Mouse (Mus musculus) neural tube, embryonic 10.5 days (tissue): ENCODE results near the gene Olfr975.
"Not testable (repeated sequence)": the region's sequence is repeated elsewhere in the genome, so short reads cannot be mapped to it uniquely, and the experiment has no call there.

ENCODE experiments used
- DNase-seq: peaks from one replicate; pipeline ENCODE4 v3.0.0-alpha.2; 2017; ENCODE audit warnings: low spot score; ENCODE audit errors: extremely low spot score

Olfr975 gene

DNA sequence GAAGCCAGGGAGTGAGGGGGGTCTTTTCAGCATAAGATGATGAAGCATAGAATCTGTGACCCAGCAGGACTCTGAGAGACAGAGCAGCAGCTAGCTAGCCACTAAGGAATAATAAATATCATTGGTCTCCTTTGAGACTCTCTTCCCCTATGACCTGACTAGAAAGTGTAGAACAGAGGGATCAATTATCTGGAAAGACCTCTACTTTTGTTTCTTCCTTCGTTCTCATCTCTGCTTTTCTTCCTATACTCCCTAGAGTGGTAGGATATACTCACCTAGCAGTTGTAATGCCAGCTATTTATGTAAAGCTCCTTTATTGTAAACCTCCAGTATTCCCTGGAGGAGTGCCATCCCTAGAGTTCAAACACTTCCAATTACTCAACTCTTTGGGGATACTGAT, at the start of gene Olfr975:
Gene Olfr975 (minus strand): TSS at position 101 of the 400 bp plus-strand sequence.
- no peak for DNase-seq

GRCm38 (mm10) chr9:39991813-39992212, 40.0 kb upstream of the Olfr975 start, which contains the start of gene Olfr978:
Gene Olfr978, plus strand, starts transcription at chr9:39992113.
- DNase-seq = no peak

- DNase-seq = not testable (repeated sequence)
Observed at GRCm38 (mm10) chr9:39976581-39977145, 24.8 kb upstream of the Olfr975 start.

- not testable (repeated sequence) for DNase-seq
Observed at GRCm38 (mm10) chr9:39961033-39961432, 9.2 kb upstream of the Olfr975 start, which contains the start of gene Olfr976. Gene Olfr976, minus strand, starts transcription at chr9:39961133.

- no peak for DNase-seq
Observed at GRCm38 (mm10) chr9:39937201-39937600, 14.6 kb downstream of the Olfr975 start, which contains the start of gene Olfr974. Gene Olfr974, plus strand, starts transcription at chr9:39937501.

GRCm38 (mm10) chr9:39928837-39929236, 23.0 kb downstream of the Olfr975 start:
- not testable (repeated sequence) for DNase-seq

DNA sequence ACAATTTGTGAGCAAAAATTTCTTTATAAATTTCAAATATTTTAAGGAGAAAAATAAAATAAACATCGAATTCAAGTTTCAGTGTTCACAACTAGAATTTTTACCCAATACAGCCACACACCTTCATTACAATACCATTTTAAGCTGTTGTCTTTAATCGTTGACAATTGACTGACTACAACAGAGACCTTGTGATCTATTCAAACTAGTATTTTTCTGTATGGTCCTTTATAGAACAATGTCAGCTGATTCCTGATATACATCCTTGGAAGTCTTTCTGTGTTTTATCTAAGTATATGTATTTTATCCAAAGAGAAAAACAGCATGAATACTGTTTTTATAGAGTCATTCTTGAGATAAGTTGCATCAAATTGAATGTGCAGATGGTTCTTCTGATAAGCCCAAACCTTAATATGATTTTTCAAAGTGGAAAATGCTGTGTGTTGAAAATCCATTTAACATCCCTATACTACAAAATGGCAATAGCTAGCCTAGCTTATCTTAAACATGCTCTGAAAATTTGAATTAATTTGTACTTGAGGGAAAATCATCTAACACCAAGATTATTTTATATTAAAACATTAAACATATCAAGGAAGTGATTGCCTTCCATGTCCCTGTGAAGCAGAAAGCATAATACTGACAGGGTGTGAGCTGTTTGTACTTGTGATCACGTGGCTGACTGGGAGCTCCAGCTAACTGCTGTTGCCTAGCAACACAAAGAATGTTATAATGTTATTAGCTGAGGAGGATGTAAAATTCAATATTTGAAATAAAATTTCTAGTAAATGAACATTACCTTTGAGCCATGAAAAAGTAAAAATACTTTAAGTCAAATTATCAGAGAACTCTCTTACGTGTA, 23.6 kb downstream of the Olfr975 start:
- DNase-seq = not testable (repeated sequence)

GRCm38 (mm10) chr9:39909939-39910338, 41.9 kb downstream of the Olfr975 start:
- DNase-seq = no peak

DNA sequence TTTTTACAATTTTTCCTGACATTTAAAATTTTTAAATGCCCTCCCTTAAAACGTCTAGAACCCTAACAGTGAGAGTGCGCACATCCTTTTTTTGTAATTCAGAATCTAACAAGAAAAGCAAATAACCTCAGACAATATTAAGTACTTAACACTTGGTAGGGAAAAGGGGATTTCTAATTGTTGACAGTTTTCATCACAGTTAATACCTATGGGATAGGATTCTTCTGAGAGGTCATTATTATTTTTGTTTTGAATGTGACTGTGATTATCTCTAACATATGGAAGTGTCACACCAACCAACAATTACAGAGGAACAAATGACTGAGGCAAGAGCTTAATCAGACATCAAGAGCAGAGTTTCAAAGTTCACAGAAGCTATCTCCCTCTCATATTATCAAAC, 44.8 kb downstream of the Olfr975 start, which contains the start of gene Olfr229:
Gene Olfr229 (plus strand): TSS at position 301 of the 400 bp plus-strand sequence.
- DNase-seq = no peak

- no peak for DNase-seq
Observed at GRCm38 (mm10) chr9:39905106-39905505, 46.7 kb downstream of the Olfr975 start.
